Mouse (Mus musculus): Measurements from ENCODE around the gene Psmd4.
A peak's percentile ranks its signal among the peaks of the same experiment; 100 is the strongest.
"Not testable (repeated sequence)": the region's sequence is repeated elsewhere in the genome, so short reads cannot be mapped to it uniquely, and the experiment has no call there.

Psmd4 gene

DNA sequence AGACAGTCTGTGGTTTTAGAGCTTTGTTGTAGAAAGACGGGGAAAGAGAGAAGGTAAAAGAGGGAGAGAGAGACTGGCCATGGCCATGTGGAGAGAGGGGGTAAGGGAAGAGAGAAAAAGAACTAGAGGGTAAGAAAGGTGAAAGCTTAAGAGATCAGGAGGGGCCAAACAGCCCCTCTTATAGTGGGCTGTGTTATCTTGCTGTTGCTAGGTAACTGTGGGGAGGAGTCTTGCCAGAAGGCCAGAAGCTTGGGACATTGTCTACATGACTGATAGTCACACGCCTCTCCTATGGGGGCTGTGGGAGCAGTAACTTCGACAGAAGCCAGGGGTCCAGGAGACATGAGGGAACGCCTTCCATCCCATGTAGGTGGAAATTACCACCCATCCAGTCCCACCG is 17.2 kb downstream of the Psmd4 start:
- no peak for DNase-seq (ENCODE audit: low spot score in 2 of 2)

DNA sequence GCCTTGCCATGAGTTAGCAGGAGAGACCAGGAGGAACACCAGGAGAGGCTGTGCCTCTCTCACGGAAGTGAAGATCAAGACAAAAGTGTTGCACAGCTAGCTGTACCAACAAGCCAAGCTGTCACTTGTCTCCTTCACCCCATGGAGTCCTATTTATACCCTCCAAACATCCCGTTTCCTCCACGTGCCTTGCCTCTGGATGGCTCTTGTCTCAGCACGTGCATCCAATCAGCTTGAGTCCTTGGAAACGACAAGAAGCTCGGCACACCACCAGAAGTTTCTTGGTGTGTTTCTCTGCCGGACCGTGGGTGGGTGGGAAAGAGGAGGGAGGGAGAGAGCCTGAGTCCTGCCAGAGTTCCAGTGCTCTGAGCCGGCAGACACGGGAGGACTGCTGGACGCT is 17.9 kb downstream of the Psmd4 start:
- no peak for DNase-seq (ENCODE audit: low spot score in 2 of 2)

DNA sequence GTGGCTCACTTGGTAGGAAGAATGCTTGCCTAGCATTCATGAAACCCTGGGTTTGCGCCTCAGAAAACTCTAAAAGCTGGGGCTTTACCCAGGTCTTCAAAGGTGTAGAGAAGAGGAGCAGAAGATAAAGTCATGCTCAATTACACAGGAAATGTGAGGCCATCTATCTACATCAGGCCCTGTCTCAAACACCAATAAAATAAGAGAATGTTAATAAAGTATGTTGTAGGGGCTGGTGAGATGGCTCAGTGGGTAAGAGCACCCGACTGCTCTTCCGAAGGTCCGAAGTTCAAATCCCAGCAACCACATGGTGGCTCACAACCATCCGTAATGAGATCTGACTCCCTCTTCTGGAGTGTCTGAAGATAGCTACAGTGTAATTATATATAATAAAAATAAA is 21.5 kb downstream of the Psmd4 start:
- DNase-seq (ENCODE audit: low spot score in 2 of 2): not testable (repeated sequence)

DNA sequence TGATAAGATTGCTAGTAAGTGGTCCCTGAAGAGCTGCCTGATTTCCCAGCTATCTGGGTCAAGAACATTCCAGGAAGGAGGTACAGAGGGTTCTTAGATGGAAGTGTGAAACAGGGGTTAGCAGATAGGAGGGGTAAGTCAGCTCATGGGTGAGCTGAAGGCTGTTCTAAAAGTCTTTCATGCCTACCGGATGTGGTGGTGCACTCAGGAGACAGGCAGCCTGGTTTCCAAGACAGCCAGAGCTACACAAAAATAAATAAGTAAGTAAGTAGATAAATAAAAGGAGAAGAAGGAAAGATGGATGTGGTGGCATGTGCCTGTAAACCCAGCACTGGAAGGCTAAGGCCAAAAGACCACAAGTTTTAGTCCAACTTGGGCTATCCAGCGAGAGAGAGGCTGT is 23.7 kb downstream of the Psmd4 start:
- DNase-seq (ENCODE audit: low spot score in 2 of 2): no peak

DNA sequence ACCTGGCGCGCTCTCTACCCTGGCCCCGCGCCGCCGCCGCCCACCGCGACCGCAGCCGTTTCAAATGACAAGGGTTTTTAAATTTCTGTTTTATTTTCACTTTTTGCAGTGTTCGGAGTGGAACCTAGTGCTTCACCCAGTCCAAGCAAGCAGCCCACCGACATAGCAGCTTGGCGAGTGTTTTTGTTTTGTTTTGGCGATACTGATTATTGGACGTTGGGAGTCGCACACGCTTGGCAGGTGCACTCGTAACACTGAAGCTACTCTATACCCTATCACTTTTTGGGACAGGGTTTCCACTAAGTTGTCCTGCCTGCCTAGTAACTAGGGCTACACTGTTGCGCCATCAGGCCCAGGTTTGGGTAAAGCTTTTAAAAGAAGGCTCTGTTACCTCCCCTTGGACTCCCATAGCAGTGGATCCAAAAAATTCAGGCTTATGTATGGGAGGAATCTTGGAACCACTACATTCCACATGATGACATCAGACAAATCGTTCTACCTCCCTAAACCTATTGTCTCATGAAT is 25.8 kb downstream of the Psmd4 start:
- DNase-seq (ENCODE audit: low spot score in 2 of 2): no peak

DNA sequence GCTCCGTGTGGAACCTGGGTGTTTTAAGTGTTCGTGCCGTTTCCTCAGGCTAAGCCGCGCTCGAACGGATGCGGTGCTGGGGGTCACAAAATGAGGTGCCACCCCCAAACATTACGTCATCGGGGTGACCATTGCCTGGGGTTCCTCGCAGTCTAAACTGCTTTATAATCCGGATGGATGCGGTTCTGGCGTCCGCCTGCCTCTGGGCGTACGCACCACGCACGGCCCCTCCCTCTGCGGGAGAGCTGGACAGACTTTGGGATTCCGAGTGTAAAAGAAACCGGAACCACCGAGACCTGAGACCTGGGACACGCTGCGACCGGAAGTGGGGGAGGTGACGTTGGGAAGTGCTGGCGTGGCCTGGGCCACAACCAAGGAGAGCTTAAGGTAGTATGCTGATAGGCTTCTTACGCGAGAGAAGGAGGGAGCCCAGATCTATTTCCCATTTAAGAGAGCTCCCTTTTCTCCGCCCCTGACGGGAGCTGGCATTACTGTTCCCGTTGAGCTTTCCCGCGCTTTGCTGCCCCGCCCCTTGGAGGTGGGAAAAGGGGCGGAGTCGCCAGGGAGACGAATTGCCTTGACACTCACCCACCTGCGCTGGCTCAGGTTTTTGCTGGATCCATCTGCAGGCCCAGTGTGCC is 26.4 kb downstream of the Psmd4 start:
- peak; percentile 94 to 95 for DNase-seq (ENCODE audit: low spot score in 2 of 2)

DNA sequence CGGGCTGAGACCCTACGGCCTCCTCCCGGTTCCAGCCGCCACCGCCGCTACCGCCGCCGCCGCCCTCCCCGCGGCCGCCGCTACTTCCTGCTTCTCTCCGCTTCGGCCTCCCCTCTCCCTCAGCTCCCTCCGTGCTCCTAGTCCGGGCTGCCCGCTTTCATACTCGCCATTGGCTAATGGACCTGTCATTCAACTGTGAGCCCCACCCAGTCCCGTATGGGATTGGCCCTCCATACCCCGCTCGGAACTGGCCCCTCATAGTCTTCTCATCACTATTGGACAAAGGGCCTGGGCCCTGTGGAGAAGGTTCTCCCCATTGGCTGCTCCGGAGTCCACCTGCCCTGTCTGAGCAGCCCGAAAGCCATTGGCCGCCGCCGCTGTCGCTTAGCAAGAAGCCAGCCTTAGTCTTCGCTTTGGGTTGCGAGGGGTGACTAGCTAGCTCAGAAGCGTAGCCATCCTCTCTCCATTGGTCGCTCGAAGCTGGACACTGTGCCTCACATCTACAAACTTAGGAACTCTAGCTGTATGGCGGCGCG is 27.0 kb downstream of the Psmd4 start, which contains the start of gene Zfp687:
Zfp687 (minus strand) TSS at position 112 of the 536 bp plus-strand sequence.
- DNase-seq (ENCODE audit: low spot score in 2 of 2): peak; percentile 98 to 99

DNA sequence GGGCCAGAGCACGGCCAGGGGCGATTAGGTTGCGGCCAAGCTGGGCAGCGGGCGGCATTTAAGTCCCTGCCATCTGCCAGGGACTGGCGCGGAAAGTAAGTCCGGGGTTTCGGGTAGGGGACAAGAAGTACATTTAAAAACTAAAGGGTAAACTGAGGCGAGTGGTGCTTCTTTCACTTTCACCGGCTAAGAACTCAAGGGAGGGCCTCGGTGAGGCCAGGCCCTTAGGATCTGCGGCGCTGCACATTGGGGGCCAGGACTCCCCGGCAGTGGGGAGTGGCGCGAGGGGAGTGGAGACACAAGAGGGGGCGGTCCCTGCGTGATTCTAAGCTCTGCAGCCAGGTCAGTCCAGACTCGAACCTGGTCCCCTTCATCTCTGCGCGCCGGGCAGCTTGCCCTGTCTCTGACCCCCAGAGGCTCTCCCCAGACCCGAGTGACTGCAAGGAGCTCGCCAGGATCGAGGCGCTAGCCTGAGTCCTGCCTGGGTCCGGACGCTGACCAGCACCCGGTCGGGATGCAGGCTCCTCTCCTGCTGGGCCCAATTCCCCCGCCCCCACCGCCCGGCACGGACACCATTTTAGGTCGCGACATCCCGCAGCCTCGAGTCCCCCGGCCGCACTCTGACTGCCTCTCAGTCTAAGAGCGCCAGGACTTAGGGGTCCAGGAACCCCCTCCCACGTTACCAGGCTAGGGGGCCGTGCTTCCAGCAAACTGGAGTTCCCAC is 27.8 kb downstream of the Psmd4 start:
- DNase-seq (ENCODE audit: low spot score in 2 of 2): peak; percentile 45 to 60

DNA sequence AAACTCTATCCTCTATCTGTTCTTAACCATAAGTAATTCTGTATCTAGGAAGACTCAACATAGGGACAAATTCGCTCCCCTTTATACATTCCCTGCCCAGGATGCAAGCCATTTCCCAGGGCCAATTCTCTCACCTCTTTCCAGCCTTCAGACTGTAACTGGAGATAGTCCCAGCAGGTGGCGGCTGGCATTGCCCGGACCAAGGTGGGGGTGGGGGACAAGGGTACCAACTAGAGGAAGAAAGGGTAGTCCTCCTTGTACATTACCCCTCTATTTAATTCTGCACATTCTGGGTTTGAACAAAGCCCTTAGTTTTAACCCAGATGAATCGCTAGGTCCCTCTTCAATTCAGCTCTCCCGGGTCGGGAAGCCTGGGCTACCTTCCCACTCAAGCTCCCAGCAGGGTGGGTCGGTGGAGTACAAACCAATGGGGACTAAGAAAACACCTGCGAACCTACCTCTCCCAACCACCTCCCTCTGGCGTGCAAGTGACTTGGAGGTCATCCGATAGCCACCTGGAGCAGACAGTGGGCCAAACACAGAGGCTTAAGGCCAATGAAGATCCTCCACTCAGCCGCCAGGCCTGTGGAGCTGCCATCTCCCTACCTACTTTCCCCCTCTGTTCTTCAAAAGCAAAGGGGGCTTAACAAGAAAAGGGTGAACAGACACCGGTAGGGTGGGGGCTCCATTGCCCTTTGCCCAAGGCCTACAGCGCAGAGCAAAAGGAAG is 28.6 kb downstream of the Psmd4 start:
- peak in 1 of 2 experiments; percentile 27 for DNase-seq (ENCODE audit: low spot score in 2 of 2)

DNA sequence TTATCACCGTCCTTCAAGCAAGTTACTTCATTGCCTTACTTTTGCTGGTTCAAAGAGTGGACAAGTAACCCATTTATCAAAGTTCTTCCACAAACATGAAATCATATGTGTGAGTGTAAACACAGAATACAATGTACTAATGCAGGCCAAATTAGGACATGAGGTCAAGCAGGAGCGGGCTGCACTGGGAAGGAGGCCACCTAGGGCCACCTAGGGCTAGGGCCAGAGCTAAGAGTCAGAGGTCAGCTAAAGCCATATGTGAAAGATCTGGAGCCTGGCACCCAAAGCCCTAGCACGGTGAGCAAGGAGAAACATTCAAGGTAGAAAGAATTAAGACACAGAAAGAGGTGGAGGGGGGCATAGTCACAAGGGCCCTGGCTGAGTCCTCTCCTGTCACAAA is 29.4 kb downstream of the Psmd4 start:
- no peak for DNase-seq (ENCODE audit: low spot score in 2 of 2)

DNA sequence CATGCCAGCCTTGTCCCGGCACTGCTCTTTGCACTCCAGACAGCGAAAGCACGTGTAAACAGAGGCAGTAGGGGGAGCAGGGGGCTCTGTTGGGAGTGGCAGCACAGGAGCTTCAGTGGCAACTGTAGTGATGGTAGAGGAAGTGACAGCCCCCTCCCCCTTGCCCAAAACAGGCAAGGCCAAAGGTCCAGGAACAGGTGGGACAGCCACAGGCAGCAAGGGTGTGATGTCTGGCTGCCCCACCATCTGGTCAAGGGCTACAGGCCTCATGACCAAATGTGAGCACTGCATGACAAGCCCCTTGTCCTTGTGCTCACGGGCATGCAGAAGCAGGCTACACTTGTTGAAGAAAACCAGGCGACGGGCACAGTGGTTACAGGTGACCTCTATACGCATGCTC is 32.0 kb downstream of the Psmd4 start:
- DNase-seq (ENCODE audit: low spot score in 2 of 2): no peak

DNA sequence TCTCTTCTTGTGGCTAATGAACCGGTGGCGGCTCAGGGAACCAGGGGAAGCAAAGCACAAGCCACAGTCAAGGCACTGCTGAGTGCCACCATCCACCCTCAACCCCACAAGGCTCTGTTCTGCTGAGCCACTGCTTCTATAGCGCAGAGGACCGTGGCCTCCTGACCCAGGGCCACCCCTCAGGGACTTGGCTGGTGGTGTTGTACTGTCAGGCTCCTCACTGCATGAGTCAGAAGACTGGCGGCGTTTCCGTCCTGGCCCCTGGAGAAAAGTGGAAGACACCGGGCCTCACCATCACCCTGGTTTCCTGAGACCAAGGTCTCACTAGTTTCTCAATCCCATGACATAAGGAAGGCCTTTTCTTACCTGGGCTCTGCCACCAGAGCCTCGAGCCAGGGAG is 34.7 kb downstream of the Psmd4 start:
- DNase-seq (ENCODE audit: low spot score in 2 of 2): no peak

DNA sequence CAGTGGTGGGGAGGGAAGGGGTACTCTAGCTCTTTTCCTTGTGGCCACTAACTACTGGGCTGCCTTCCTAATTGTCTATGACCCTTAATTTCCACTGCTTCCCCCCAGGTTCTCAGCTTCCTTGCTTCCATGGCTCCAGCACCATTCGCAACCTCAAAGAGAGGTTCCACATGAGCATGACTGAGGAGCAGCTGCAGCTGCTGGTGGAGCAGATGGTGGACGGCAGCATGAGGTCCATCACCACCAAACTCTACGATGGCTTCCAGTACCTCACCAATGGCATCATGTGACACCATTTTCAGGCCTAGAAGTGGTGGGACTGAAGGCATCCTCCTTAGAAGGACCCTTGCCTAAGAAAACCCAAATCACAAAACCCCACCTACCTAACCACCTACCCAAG is 36.8 kb downstream of the Psmd4 start:
- DNase-seq (ENCODE audit: low spot score in 2 of 2): no peak

DNA sequence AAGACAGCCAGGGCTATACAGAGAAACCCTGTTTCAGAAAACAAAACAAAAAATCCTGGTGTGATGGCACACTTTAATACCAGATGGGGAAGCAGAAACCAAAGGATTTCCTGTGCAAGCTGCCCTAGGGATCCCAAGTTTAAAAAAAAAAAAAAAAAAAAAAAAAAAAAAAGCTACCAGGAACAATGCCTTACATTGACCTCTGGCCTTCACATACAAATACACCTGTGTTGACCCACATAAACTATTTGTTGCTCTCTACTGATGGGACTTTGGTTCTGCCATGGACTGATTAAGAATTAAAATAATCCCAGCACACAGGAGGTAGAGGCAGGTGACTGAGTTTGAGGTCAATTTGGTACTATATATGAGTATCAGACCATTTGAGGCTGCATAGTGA is 39.1 kb downstream of the Psmd4 start:
- no peak for DNase-seq (ENCODE audit: low spot score in 2 of 2)

DNA sequence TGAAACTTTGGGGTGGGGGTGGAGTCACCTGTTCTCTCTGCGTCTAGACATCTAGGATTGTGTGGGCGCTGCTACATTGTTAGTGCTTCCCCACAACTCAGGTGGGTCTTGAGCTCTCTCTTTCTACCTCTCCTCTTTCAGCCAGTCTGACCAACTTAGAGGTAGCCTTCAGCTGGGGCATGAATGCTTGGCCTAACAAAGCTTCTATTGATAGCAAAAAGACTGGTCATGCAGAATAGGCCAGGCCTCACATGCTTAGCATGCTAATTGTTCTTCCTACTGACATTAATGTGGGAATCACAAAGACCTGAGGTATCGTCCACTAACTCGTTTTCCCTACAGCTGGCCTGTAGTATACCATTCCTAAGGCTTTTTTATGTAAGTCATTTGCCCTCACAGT is 39.8 kb downstream of the Psmd4 start:
- no peak for DNase-seq (ENCODE audit: low spot score in 2 of 2)

DNA sequence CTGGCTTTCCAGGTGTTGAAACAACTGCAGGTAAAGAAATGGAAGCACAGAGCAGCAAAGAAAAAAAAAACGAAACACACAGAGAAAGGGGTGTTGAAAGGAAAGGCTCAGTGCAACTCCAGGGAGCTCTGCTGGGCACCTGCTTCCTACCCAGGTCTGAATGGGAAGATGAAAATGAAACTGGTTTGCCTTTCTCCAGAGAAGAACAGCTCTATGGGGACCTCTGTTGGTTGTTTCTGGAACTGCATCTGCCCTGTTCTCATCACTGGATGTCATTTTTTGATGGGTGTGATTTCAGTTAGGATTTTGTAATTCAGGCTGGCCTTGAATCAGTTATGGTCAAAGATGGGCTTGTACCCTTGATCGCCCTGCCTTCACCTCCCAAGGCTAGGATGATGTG is 45.5 kb downstream of the Psmd4 start:
- peak; percentile 62 to 80 for DNase-seq (ENCODE audit: low spot score in 2 of 2)

DNA sequence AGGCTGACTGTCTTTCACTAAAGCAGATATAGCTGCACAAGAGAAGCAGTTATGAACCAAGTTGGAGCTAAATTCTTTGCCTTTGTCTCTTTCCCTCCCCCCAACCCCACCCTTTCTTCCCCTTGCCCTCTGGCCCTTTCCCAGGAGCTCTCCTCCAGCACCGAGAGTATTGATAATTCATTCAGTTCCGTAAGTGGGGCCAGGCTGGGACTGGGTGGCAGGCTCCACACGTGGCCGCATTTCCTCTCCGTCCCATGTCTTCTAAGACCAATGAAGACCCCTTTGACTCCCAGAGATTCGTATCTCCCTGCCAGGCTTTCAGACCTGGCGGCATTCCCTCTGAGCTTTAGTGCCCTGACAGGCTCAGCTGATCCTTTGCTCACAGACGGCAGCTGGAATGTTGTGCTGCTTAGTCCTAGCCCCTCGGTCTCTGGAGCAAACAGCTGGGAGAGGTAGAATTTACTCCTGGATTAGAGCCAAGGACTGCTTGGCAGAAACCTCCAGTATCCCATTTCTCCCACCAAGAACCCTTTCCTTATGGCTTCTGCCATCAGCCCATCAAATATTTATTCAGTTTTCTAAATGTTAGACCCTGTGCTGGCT is 53.2 kb downstream of the Psmd4 start:
- DNase-seq (ENCODE audit: low spot score in 2 of 2): no peak

DNA sequence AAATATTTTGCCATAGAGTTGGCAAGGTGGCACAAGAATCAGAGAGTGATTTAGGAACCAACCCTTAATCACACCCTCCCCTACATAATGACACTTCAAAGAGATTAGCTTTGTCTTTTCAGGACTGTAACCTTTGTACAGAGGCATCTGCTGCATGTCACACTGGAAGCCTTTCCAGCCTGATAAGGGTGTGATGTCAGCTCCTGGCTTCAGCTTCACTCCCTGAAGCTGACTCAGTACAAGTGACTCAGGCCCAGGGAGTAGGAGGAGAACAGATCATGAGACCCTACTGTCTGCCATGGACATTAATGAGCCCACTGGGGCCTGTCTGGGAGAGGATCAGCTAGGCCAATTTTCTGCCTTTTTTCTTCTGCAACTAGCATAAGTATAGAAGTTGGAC is 54.8 kb downstream of the Psmd4 start:
- DNase-seq (ENCODE audit: low spot score in 2 of 2): peak in 1 of 2 experiments; percentile 79

DNA sequence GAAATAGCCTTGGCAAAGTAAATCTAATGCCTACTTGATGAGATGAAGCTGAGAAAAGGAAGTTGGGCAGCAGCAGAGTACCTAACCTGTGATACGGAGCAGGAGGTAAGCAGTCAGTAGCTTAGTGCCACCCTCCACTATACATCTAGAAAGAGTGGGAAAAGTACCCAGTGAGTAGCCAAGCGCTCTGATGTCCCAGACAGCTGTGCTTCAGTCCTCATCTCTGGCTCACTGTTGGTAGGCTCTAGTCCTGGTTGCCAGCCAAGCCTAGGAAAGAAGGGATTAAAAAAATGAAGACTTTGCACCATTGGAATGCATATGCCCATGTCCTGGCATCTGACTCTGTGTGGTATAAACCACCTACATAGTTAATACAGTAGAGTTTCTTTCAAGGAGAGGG is 56.9 kb downstream of the Psmd4 start:
- no peak for DNase-seq (ENCODE audit: low spot score in 2 of 2)

DNA sequence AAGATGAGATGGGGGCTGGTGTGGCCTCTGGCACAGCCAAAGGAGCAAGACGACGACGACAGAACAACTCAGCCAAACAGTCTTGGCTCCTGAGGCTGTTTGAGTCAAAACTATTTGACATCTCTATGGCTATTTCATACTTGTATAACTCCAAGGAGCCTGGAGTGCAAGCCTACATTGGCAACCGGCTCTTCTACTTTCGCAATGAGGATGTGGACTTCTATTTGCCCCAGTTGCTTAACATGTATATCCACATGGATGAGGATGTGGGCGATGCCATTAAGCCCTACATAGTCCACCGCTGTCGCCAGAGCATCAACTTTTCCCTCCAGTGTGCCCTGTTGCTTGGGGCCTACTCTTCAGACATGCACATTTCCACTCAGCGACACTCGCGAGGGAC is 58.1 kb downstream of the Psmd4 start:
- no peak for DNase-seq (ENCODE audit: low spot score in 2 of 2)
